Mouse (Mus musculus) cortical plate, adult 2 months (tissue): ENCODE measurements around the gene Bsdc1. TPM values are rescaled to one million over a fixed set of nuclear protein-coding genes. Genes with fewer than 3 reads are reported as not detected.

ENCODE experiments used
- H3K27ac ChIP-seq: fragments of 200-500 bp; 2 replicates; pipeline ENCODE4 v1.5.1; 2012; ENCODE audit warnings: low read length, control low read depth, inconsistent platforms; ENCODE audit not compliant: insufficient read depth
- H3K4me1 ChIP-seq: fragments of 200-500 bp; 2 replicates; pipeline ENCODE4 v1.6.1; 2011; ENCODE audit warnings: low read length; ENCODE audit not compliant: control insufficient read depth, insufficient read depth
- H3K4me3 ChIP-seq: fragments of 200-500 bp; 2 replicates; pipeline ENCODE4 v1.5.1; 2011; ENCODE audit warnings: mild to moderate bottlenecking, low read length, control low read depth; ENCODE audit not compliant: insufficient read depth
- CTCF ChIP-seq: fragments of 200-500 bp; IDR thresholded peaks from 2 replicates; pipeline ENCODE4 v1.5.1; 2011; ENCODE audit warnings: mild to moderate bottlenecking, control low read depth, low read length; ENCODE audit not compliant: insufficient read depth; ENCODE audit errors: extremely low read depth
- POLR2A ChIP-seq: fragments of 200-500 bp; IDR thresholded peaks from 2 replicates; pipeline ENCODE4 v1.6.1; 2011; ENCODE audit warnings: mild to moderate bottlenecking, low read length, control low read depth; ENCODE audit not compliant: insufficient read depth; ENCODE audit errors: extremely low read depth
- polyA plus RNA-seq: library from polyadenylated mRNA; depleted of rRNA; stranded (reverse); fragments of >200 nt; gene quantifications from 2 replicates; pipeline ENCODE4 v1.2.3, GENCODE M21; 2012

The Bsdc1 gene
- polyA plus RNA-seq, 1 experiment, result 28.3 TPM

DNA sequence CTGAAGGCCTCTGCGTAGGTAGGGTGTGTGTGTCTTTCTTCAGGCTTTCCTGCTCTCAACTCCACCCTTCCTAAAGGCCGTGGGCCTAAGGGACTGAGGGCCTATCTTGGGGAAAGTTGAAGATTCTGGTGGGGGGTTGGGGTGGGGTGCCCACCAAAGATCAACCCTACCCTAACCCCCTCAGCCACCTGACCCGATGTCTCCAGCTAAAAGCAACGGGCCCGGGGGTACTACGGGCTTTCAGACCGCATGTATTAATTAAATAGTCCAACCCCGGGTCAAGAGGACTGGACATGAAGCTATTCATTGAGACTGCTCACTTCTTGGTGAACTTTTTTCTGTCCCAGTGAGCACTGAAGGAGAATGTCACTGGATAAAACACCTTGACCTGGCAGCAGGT lies 38.6 kb downstream of the Bsdc1 start:
- Histone ChIP-seq H3K4me3 (no peak overlapping the region; the same call in 1 of the 2 replicates), H3K27ac (no peak overlapping the region), H3K4me1 (no peaks in the 10 kb centered on the region)
- no peak for TF ChIP-seq POLR2A
- TF ChIP-seq CTCF, result no peak

DNA sequence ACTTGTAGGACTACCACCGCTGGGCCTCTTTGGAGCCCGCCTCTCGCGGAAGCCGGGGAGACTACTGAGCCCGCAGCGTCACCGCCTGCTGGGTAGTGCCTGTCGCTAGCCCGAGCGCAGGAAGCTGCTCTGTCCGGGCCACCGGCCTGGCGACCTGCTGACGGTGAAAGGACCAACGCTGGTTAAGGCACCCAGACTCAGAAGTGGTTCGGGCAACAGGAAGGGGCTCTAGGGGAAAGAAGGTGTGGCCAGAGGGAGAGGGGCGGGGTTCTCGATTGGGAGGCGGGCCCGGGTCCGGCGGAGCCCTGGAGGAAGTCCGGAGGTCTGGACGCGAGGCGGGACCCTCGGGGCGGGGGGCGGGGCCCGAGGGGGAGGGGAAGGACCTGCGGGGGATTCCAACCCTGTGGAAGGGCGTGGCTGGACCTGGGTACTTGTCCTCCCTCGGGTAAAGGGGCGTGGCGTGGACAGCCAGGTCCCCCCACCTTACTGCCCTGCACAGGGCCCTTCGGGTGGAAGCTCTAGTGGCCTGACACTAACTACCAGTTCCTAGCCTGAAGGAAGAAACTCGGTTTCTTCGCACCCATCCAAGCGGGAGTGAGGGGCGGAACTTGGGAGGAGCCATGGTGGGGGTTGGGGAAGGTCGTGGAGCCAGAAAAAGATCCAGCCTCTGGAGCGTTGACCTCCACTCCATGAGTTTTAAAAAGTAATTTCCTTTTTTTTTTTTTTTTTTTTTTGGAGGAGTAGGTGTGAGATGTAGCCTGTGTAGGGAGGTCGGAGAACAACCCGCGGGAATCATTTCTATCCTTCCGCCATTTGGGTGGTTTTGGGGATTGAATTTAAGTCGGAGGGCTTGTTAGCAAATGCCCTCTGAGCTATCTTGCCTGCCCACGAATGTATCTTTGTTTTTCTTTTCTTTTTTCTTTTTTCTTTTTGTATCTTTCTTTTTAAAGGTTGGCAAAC lies 39.5 kb downstream of the Bsdc1 start:
- H3K27ac ChIP-seq, result peak overlapping the region; percentile 63
- H3K4me3 ChIP-seq, result peak overlapping the region; percentile 62
- H3K4me1 ChIP-seq, result no peaks in the 10 kb centered on the region
- 0 out of 2 replicates have a peak, but pooled peaks have one; percentile 47 for TF ChIP-seq POLR2A
- TF ChIP-seq CTCF, result no peak

DNA sequence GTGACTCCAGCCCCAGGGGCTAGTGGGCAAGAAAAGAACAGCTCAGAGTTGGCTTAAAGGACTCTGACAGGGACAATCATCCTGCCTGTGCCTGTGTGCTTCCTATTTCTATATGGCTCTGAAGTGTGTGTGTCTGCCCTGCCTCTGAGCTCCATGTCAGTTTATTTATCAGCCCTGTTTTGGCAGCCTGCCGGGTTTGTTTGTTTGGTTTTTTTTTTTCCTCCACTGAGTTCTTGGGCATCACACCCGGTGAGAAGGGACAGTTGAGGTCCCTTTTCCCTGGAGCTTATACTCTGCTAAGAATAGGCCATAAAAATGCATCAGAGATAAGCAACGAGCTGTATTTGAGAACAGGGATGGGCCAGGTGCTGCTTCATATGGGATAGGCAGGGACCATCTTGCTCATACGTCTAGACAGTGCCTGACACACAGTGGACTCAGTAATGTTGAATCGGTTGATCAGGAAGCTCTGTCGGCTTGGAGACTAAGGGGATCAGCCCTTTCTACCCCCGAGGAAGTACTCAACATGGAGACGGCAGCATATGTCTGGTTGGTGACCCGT lies 41.0 kb downstream of the Bsdc1 start:
- no peaks in the 10 kb centered on the region for H3K4me1 ChIP-seq
- H3K4me3 ChIP-seq, result no peak overlapping the region
- no peak overlapping the region for H3K27ac ChIP-seq
- no peak for TF ChIP-seq CTCF

DNA sequence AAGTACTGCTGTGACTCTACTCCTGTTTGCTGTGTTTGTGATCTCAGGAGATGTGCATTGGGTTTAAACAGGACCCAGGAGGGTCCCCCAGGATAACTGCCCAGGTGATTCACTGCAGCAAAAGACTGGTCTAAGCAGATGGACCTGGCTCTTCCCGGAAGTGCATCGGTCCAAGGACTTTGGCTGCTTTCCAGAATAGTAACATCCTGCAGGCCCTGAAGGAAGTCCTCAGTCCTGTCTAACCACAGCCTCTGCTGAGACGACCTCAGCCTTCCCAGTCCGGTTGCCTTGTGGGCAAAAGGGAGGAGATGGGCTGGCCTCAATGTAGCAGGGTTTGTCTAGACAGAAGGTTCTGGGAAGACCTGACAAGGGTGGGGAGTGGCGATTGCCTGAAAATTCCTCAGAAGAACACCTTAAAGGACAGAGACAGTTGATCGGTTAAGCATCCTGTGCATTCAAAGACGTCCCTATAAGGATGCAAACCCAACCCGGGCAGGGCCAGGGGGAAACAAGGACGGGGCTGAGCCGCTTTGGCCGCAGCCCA lies 41.6 kb downstream of the Bsdc1 start:
- Histone ChIP-seq H3K27ac (no peak overlapping the region), H3K4me1 (no peaks in the 10 kb centered on the region), H3K4me3 (no peak overlapping the region)
- TF ChIP-seq POLR2A (no peak), CTCF (no peak)

DNA sequence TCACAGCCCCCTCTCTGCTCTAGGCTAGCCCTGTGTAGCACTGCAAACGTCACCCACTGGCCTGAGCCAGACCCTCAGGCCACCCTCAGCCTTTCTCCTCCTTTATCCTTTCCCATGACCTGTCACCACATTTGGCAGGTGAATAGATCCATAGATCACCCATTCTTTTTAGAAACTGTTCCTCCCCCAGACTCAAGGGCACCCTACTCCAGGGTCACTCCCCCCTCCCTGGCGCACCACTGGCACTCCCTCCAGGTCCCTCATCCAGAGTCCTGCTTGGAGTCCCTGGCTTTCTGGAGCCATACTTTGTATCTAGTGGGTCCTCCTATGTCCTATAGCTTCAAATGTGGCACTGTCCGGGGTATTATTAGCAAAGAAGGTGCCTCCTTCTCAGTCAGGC lies 44.1 kb downstream of the Bsdc1 start:
- Histone ChIP-seq H3K4me1 (no peaks in the 10 kb centered on the region), H3K27ac (no peak overlapping the region), H3K4me3 (no peak overlapping the region)
- TF ChIP-seq CTCF (no peak), POLR2A (no peak)

DNA sequence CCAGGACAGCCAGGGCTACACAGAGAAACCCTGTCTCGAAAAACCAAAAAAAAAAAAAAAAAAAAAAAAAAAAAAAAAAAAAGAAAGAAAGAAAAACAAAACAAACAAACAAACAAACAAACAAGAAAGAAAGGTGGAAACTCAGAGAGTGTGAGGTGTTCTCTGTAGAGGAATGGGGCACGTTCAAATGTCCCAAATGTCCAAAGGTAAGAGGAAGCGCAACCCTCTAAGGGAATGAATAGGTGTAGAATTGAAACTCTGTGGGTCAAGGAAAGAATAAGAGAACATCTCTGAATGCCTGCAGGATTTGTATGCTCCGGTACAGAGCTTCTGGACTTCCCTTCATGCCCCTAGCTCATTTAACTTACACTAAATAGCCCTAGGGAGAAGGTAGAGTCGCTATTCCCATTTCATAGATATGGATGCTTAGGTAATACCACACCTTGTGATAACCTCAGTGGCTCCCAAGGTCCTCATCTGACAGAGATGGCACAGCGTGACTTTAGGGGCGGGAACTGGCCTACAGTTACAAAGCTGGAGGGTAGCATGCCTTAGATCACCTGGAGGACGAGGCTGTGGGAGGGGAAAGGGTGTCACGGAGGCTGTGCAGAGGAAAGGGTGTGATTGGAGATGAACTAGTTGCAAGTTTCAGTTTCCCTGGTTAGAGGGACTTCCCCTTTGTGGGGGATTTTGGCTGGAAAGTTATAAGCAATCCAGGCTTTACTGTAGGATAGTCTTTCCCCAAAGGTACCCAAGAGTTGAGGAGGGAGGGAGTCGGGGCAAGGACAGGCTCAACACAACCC lies 46.3 kb downstream of the Bsdc1 start:
- H3K4me1 ChIP-seq, result no peaks in the 10 kb centered on the region
- TF ChIP-seq POLR2A, result no peak
- no peak for TF ChIP-seq CTCF

DNA sequence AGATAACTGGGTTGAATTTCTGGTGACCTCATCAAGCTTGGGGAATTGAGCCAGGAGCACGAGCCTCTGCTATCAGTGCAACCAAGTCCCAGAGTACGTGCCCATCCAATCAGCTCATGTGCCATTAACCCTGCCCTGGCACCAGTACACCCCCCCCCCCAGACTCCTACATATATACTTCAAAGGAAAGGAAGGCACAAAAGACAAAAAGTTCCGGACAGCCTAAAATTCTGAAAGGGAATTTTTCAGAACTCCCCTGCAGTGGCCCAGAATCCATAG lies 46.8 kb downstream of the Bsdc1 start:
- no peak for TF ChIP-seq CTCF
- no peak for TF ChIP-seq POLR2A
- H3K4me1 ChIP-seq, result no peaks in the 10 kb centered on the region
- H3K27ac ChIP-seq, result no peak overlapping the region
- no peak overlapping the region for H3K4me3 ChIP-seq

More for the DNA sequence above, 46.3 kb downstream of the Bsdc1 start:
- Histone ChIP-seq H3K27ac (no peak overlapping the region), H3K4me3 (no peak overlapping the region)

DNA sequence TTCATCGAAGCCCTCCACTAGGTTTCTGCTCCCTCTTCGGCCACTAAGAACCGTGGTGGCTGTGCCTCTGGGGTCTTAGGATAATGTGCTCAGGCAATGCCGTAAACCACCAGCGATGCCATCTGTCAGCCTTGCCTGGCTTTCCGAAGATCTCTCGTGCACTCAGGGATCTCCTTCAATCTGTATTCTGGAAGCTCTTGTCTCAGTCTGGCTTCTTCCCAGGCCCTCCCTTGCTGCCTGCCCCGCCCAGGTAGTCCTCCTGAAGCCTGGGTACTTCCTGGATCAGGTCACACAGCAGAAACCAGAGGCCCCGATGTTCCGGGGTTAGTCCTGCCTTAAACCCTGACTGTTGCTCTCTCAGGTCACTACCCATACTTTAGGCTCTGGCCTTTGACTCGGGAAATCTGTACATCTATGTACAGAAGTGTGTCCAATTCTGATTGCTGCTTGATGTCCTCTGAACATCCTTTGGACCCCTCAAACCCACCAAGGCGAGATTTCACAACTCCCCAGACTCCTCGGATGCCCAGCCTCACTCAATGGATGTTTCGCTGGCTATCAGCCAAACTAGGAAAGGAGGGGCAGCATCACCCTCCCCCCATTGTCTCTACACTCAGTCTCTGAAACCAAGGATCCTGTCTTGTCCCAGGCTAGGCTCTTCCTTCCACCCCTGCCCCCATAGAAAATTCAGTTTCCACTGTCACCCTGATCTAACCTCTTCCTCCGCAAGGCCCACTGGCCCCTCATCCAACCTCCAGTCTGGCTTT lies 47.6 kb downstream of the Bsdc1 start:
- Histone ChIP-seq H3K4me1 (no peaks in the 10 kb centered on the region), H3K27ac (no peak overlapping the region), H3K4me3 (no peak overlapping the region)
- TF ChIP-seq CTCF (no peak), POLR2A (no peak)

DNA sequence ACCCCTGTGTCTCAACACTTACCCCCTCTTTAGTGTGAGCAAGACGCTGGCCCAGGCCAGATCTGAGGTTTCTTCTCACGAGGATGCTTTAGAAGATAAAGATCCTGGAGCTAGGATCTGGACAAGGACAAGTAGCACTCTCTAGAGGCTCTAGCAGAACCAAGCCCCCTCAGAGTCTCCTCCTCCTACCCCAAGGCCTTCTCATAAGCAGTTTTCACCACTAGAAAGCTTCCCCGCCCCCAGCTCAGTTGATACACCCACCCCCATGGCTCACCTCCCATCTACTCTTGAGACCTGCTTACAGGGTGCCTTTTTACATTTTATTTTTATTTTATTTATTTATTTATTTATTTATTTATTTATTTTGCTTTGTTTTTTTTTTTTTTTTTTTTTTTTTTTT lies 48.3 kb downstream of the Bsdc1 start:
- H3K4me3 ChIP-seq, result no peak overlapping the region
- no peaks in the 10 kb centered on the region for H3K4me1 ChIP-seq
- no peak overlapping the region for H3K27ac ChIP-seq
- TF ChIP-seq CTCF (no peak), POLR2A (no peak)
